Mouse (Mus musculus) midbrain, embryonic 11.5 days (tissue): ENCODE measurements at regions not wholly inside any gene's neighbourhood (a gene's known extent, or its start where the extent isn't known, plus 50 kb on each side); places are given as distances from the start of the nearest gene placed in this dataset. TPM values are rescaled to one million over a fixed set of nuclear protein-coding genes. Genes with fewer than 3 reads are reported as not detected.
A peak's percentile ranks its signal among the peaks of the same experiment; 100 is the strongest.

Experiments used
- ATAC-seq: fragments of 200-750 bp; cut with Nextera tagmentation; 2 replicates; pipeline ENCODE4 v1.8.0; 2017; ENCODE audit warnings: moderate TSS enrichment, moderate library complexity; ENCODE audit not compliant: low FRiP score
- DNase-seq: peaks from one replicate; pipeline ENCODE4 v3.0.0; 2015; ENCODE audit warnings: low spot score; ENCODE audit errors: missing footprints
- H3K27ac ChIP-seq: fragments of 300-500 bp; sonication (generic); 2 replicates; pipeline ENCODE4 v1.5.1; 2014; ENCODE audit warnings: low read depth, low read length
- H3K27me3 ChIP-seq: fragments of 300-500 bp; sonication (generic); 2 replicates; pipeline ENCODE4 v1.6.1; 2014; ENCODE audit warnings: mild to moderate bottlenecking, low read length, moderate library complexity, mixed read lengths; ENCODE audit not compliant: control insufficient read depth, insufficient read depth
- H3K36me3 ChIP-seq: fragments of 300-500 bp; sonication (generic); 2 replicates; pipeline ENCODE4 v1.6.1; 2014; ENCODE audit warnings: mild to moderate bottlenecking, low read length, moderate library complexity, mixed read lengths; ENCODE audit not compliant: control insufficient read depth, insufficient read depth
- H3K4me1 ChIP-seq: fragments of 300-500 bp; sonication (generic); 2 replicates; pipeline ENCODE4 v1.6.1; 2014; ENCODE audit warnings: low read length; ENCODE audit not compliant: control insufficient read depth, insufficient read depth
- H3K4me2 ChIP-seq: fragments of 300-500 bp; sonication (generic); 2 replicates; pipeline ENCODE4 v1.6.1; 2014; ENCODE audit warnings: mild to moderate bottlenecking, moderate library complexity
- H3K4me3 ChIP-seq: fragments of 300-500 bp; sonication (generic); 2 replicates; pipeline ENCODE4 v1.5.1; 2014; ENCODE audit warnings: low read depth, low read length
- H3K9ac ChIP-seq: fragments of 300-500 bp; sonication (generic); 2 replicates; pipeline ENCODE4 v1.6.1; 2014; ENCODE audit warnings: low read length
- H3K9me3 ChIP-seq: fragments of 300-500 bp; sonication (generic); 2 replicates; pipeline ENCODE4 v1.6.1; 2016; ENCODE audit warnings: low read length; ENCODE audit not compliant: control insufficient read depth
- WGBS: fragments of 180-500 bp; shearing (Covaris S2); extraction: QIAGEN DNeasy Blood & Tissue Kit; methylation state at CpG from one replicate; pipeline ENCODE4 v1.1.7; 2014; 5-methylcytosine and 5-hydroxymethylcytosine counted together
- microRNA-seq: library from miRNA; unstranded; fragments of <30 nt; microRNA quantifications from one replicate; pipeline ENCODE4, GENCODE M21; 2017

GRCm38 (mm10) chr1:168497801-168498200 is 65.7 kb upstream of the Pbx1 start:
- H3K9me3 ChIP-seq: no peaks in the 10 kb centered on the region
- no peak overlapping the region for H3K9ac ChIP-seq
- 87% methylated on average over 4 of the region's 4 CpGs for WGBS
- no peak overlapping the region for H3K27ac ChIP-seq
- ATAC-seq: no peak
- H3K36me3 ChIP-seq: no peaks in the 10 kb centered on the region
- DNase-seq: peak; percentile 68
- no peak overlapping the region for H3K4me2 ChIP-seq
- H3K4me1 ChIP-seq: peaks cover 2% of the 10 kb centered on the region; the same call in 1 of the 2 replicates
- H3K27me3 ChIP-seq: no peaks in the 10 kb centered on the region
- no peak overlapping the region for H3K4me3 ChIP-seq

DNA sequence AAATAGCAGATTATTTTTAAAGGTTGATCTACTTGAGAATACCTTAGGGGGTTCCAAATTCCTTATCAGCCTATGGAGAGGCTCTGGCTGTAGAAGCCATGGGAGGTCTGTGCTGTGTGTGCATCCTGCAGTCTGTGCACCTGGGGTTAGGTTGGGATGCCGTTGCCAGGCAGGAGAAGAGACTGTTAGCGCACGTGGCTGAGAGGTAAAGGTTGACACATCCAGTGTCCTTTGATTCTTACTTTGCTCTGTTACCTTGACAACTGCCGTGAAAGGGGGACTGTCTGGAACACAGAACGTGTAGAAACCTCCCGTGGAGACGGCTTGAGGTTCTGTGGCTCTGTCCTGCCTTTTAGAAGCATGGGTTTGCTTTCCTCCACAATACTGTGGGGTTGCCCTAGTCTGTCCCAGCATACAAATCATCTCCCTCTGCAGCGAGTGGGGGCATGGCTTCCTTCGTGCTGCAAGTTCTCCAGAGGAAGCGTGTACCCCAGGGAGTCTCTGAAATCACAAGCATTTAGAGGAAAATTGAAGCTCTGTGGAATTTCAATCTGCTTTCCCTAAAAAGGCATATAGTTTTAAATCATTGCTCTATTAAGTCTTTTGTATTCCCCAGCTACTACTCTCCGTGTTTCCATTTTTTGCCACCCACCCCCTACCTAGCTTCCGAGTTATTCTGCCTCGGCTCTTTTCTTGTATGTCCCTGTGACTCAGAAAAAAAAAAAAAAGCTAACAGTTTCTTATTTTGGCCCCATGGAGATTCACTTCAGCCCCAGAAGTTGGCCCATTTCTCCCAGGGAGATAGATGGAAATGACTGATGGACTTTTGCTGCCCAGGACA is 63.8 kb upstream of the Pbx1 start:
- H3K4me2 ChIP-seq: no peak overlapping the region
- H3K9me3 ChIP-seq: no peaks in the 10 kb centered on the region
- ATAC-seq (no peak), DNase-seq (peak; percentile 72)
- no peaks in the 10 kb centered on the region for H3K4me1 ChIP-seq
- H3K9ac ChIP-seq: no peak overlapping the region
- 62% methylated on average over 13 of the region's 13 CpGs for WGBS
- H3K4me3 ChIP-seq: no peak overlapping the region
- H3K27me3 ChIP-seq: no peaks in the 10 kb centered on the region
- no peak overlapping the region for H3K27ac ChIP-seq
- H3K36me3 ChIP-seq: no peaks in the 10 kb centered on the region

- 79% methylated on average over 7 of the region's 7 CpGs for WGBS
- H3K4me2 ChIP-seq: no peak overlapping the region
- H3K4me1 ChIP-seq: no peaks in the 10 kb centered on the region
- ATAC-seq: no peak
- H3K27me3 ChIP-seq: no peaks in the 10 kb centered on the region
- no peaks in the 10 kb centered on the region for H3K9me3 ChIP-seq
- no peaks in the 10 kb centered on the region for H3K36me3 ChIP-seq
- no peak overlapping the region for H3K9ac ChIP-seq
- H3K27ac ChIP-seq: no peak overlapping the region
- no peak for DNase-seq
- no peak overlapping the region for H3K4me3 ChIP-seq
Measured at GRCm38 (mm10) chr1:168487492-168487891, 55.4 kb upstream of the Pbx1 start.

DNA sequence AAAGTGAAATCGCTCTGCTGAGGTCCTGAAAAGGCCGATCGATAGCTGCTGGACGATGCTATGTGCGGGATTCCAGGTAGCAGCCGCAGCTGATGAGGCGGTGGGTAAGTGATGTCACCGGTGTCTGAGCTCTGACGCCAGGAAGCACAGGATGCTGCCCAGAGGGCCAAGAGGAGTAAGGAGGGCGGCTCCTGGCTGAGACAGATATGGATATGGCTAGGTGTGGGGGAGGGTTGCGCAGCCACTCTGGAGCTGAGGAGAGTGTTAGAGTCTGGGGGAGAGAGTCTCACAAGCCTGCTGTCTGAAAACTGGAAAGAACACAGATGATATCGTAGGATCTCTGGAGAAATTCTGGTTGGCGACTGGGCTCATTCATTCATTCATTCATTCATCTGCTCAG is 51.6 kb upstream of the Pbx1 start:
- DNase-seq (no peak), ATAC-seq (no peak)
- H3K9ac ChIP-seq: no peak overlapping the region
- H3K4me1 ChIP-seq: no peaks in the 10 kb centered on the region
- no peak overlapping the region for H3K27ac ChIP-seq
- no peaks in the 10 kb centered on the region for H3K27me3 ChIP-seq
- no peaks in the 10 kb centered on the region for H3K36me3 ChIP-seq
- H3K4me3 ChIP-seq: no peak overlapping the region
- H3K4me2 ChIP-seq: no peak overlapping the region
- WGBS: 84% methylated on average over 13 of the region's 13 CpGs
- H3K9me3 ChIP-seq: no peaks in the 10 kb centered on the region

Small RNA genes lying in the stretch of these regions (microRNA-seq; reads per million reads assigned to microRNA genes)
- gene Mir6348 (not detected), gene Mir6354 (not detected)
